Mouse (Mus musculus): ENCODE results near the gene Lsm7. TPM values are rescaled to one million over a fixed set of nuclear protein-coding genes. Genes with fewer than 3 reads are reported as not detected.
A peak's percentile ranks its signal among the peaks of the same experiment; 100 is the strongest.

Gene Lsm7
- total and polyA plus RNA-seq, 3 experiments, result 198 to 411 (median 374) TPM

GRCm38 (mm10) chr10:80901409-80902272, 46.6 kb upstream of the Lsm7 start:
- TF ChIP-seq NRF1 (IDR thresholded peaks at IDR 0.05; ENCODE audit: low read depth, low read length), result no peak
- TF ChIP-seq ZNF384 (IDR thresholded peaks at IDR 0.05; ENCODE audit: low read depth, low read length), result no peak
- no peak for TF ChIP-seq MEF2A (IDR thresholded peaks at IDR 0.05; ENCODE audit: borderline replicate concordance, low read depth, low read length)
- TF ChIP-seq PAX5 (IDR thresholded peaks at IDR 0.05; ENCODE audit: low read length), result no peak
- TF ChIP-seq POLR2AphosphoS2 (IDR thresholded peaks at IDR 0.05; ENCODE audit: low read depth, low read length), result no peak
- TF ChIP-seq TBP (conservative IDR thresholded peaks at IDR 0.05; ENCODE audit: low read depth, low read length), result no peak
- no peak for TF ChIP-seq ETS1 (conservative IDR thresholded peaks at IDR 0.05; ENCODE audit: low read depth, low read length)
- TF ChIP-seq ZKSCAN1 (IDR thresholded peaks at IDR 0.05; ENCODE audit: borderline replicate concordance, low read depth, low read length), result no peak
- no peak for TF ChIP-seq POLR2A (IDR thresholded peaks at IDR 0.05; ENCODE audit: low read depth, low read length)
- no peak for TF ChIP-seq TCF12 (IDR thresholded peaks at IDR 0.05; ENCODE audit: low read depth, low read length)
- no peak for TF ChIP-seq HCFC1 (IDR thresholded peaks at IDR 0.05; ENCODE audit: low read depth, low read length)
- no peak for TF ChIP-seq GABPA (IDR thresholded peaks at IDR 0.05; ENCODE audit: insufficient replicate concordance, low read depth, low read length)
- no peak for TF ChIP-seq IRF4 (IDR thresholded peaks at IDR 0.05; ENCODE audit: low read depth, low read length)
- TF ChIP-seq ZMIZ1 (IDR thresholded peaks at IDR 0.05; ENCODE audit: low read depth, low read length), result no peak
- Histone ChIP-seq H3K4me3 (replicated peaks in 1 of 3; ENCODE audit: low read depth in 2 of 3, low read length in 2 of 3, poor library complexity in 1 of 3) (no peak overlapping the region), H3K4me1 (ENCODE audit: control insufficient read depth in 1 of 2, insufficient read depth in 2 of 2) (peaks cover 8 to 21% of the 10 kb centered on the region in 2 experiments; a peak in 3 of 4 replicates), H3K27ac (ENCODE audit: insufficient read depth, low read depth) (no peak overlapping the region), H3K36me3 (replicated peaks in 1 of 2; ENCODE audit: control insufficient read depth in 1 of 2, insufficient read depth in 1 of 2, low read length in 1 of 2) (peaks cover 46 to 85% of the 10 kb centered on the region in 2 experiments), H3K79me2 (replicated peaks; ENCODE audit: control insufficient read depth, extremely low read depth, insufficient read depth, poor library complexity, severe bottlenecking) (peaks cover 10% of the 10 kb centered on the region; the same call in 1 of the 2 replicates), H3K9ac (ENCODE audit: insufficient read depth, low read depth) (peak overlapping the region; percentile 23), H3K4me2 (ENCODE audit: insufficient read depth, low read depth, poor library complexity, severe bottlenecking) (no peak overlapping the region), H3K27me3 (replicated peaks) (no peaks in the 10 kb centered on the region), H3K9me3 (replicated peaks; ENCODE audit: low read length) (no peaks in the 10 kb centered on the region)
- in situ Hi-C loops (cut with MboI; ENCODE audit: low pct_ligation_motif_present, low pct_unique_long_range_greater_than_20kb, low sequenced_read_pairs), result no loop called here
- dilution Hi-C loops (cut with MboI; ENCODE audit: extremely low pct_ligation_motif_present, extremely low pct_unique_long_range_greater_than_20kb, low sequenced_read_pairs), result no loop called here
- no peak for DNase-seq (ENCODE audit: extremely low read depth)

DNA sequence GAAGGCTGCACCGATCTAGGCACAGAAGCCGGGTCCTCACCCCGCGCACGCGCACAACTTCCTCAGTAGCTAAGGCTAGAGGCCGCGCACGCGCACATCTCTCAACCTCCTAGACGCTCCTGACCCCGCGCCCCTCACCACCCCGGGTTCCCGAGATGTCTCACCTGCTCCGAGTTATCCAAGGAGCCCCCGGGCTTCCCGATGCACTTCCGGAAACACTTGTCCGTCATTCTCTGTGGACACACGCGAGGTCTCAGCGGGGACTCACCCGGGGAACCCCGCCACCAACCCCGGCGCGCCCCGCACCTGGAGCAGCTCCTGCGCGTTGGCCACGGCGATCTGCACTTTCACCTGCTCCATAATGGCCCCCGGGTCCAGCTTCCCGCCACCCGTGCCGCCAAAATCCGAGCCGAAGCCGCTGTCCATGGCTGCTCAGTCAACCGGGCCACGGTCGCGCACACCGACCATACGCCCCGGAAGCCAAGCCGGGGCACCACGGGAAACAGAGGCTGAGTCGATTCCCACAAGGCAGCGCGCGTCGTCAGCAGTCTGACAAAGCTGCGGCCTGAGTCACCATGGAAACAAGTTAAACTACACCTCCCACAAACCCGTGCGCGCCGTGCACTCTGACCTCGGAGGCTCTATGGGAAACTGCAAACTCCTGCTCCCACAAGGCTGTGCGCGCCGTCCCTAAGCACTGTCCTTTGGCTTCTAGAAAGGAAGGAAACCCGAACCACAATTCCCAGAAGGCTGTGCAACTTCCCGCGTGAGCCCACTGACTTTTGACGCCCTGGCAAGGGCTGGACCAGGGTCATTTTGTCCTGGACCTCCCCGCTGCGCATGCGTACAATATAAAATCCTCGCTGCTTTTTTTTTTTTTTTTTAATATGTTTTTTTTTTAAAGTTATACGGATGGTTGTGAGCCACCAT, 45.6 kb upstream of the Lsm7 start, which contains the start of gene Timm13:
TSS of gene Timm13 (minus strand) at position 652 of the 930 bp plus-strand sequence.
- in situ Hi-C loops (cut with MboI; ENCODE audit: low pct_ligation_motif_present, low pct_unique_long_range_greater_than_20kb, low sequenced_read_pairs), result no loop called here
- Histone ChIP-seq H3K4me1 (ENCODE audit: control insufficient read depth in 1 of 2, insufficient read depth in 2 of 2) (peaks cover 8 to 21% of the 10 kb centered on the region in 2 experiments; a peak in 3 of 4 replicates), H3K36me3 (replicated peaks in 1 of 2; ENCODE audit: control insufficient read depth in 1 of 2, insufficient read depth in 1 of 2, low read length in 1 of 2) (peaks cover 46 to 76% of the 10 kb centered on the region in 2 experiments), H3K4me2 (ENCODE audit: insufficient read depth, low read depth, poor library complexity, severe bottlenecking) (peak within 1 kb of the TSS; percentile 78), H3K9me3 (replicated peaks; ENCODE audit: low read length) (no peaks in the 10 kb centered on the region), H3K9ac (ENCODE audit: insufficient read depth, low read depth) (peak within 1 kb of the TSS; percentile 89), H3K4me3 (replicated peaks in 1 of 3; ENCODE audit: low read depth in 2 of 3, low read length in 2 of 3, poor library complexity in 1 of 3) (peak within 1 kb of the TSS; percentile 76 to 88 (median 84)), H3K27me3 (replicated peaks) (no peaks in the 10 kb centered on the region), H3K79me2 (replicated peaks; ENCODE audit: control insufficient read depth, extremely low read depth, insufficient read depth, poor library complexity, severe bottlenecking) (peaks cover 10% of the 10 kb centered on the region; the same call in 1 of the 2 replicates), H3K27ac (ENCODE audit: insufficient read depth, low read depth) (peak within 1 kb of the TSS; percentile 75)
- peak; percentile 99 for DNase-seq (ENCODE audit: extremely low read depth)
- dilution Hi-C loops (cut with MboI; ENCODE audit: extremely low pct_ligation_motif_present, extremely low pct_unique_long_range_greater_than_20kb, low sequenced_read_pairs), result no loop called here
- TF ChIP-seq POLR2A (IDR thresholded peaks at IDR 0.05; ENCODE audit: low read depth, low read length) (peak; percentile 92), CHD1 (IDR thresholded peaks at IDR 0.05; ENCODE audit: low read depth, low read length) (no peak), TCF12 (IDR thresholded peaks at IDR 0.05; ENCODE audit: low read depth, low read length) (peak; percentile 66), MXI1 (IDR thresholded peaks at IDR 0.05; ENCODE audit: low read depth, low read length) (peak; percentile 88), MEF2A (IDR thresholded peaks at IDR 0.05; ENCODE audit: borderline replicate concordance, low read depth, low read length) (peak; percentile 52; the same call in 1 of the 2 replicates), SIN3A (IDR thresholded peaks at IDR 0.05; ENCODE audit: low read length) (peak; percentile 81; the same call in 1 of the 2 replicates), KAT2A (IDR thresholded peaks at IDR 0.05; ENCODE audit: insufficient replicate concordance, low read length) (peak; percentile 99), USF2 (conservative IDR thresholded peaks at IDR 0.05; ENCODE audit: low read depth, low read length) (no peak), ZKSCAN1 (IDR thresholded peaks at IDR 0.05; ENCODE audit: borderline replicate concordance, low read depth, low read length) (no peak), PAX5 (IDR thresholded peaks at IDR 0.05; ENCODE audit: low read length) (no peak), MAFK (IDR thresholded peaks at IDR 0.05; ENCODE audit: insufficient replicate concordance, low read length) (no peak), ELF1 (IDR thresholded peaks at IDR 0.05; ENCODE audit: low read depth, low read length) (peak; percentile 88; the same call in 1 of the 2 replicates), HCFC1 (IDR thresholded peaks at IDR 0.05; ENCODE audit: low read depth, low read length) (peak; percentile 94), TBP (conservative IDR thresholded peaks at IDR 0.05; ENCODE audit: low read depth, low read length) (no peak), NRF1 (IDR thresholded peaks at IDR 0.05; ENCODE audit: low read depth, low read length) (peak; percentile 92), NELFE (IDR thresholded peaks at IDR 0.05; ENCODE audit: low read depth, low read length) (peak; percentile 89), ZC3H11A (IDR thresholded peaks at IDR 0.05; ENCODE audit: low read depth, low read length) (no peak), ZMIZ1 (IDR thresholded peaks at IDR 0.05; ENCODE audit: low read depth, low read length) (peak; percentile 86), SMC3 (IDR thresholded peaks at IDR 0.05; ENCODE audit: low read depth, low read length) (no peak), BHLHE40 (IDR thresholded peaks at IDR 0.05; ENCODE audit: low read depth, low read length) (no peak), IRF4 (IDR thresholded peaks at IDR 0.05; ENCODE audit: low read depth, low read length) (peak; percentile 67)

All from CH12.LX (cell line).